Mouse (Mus musculus) testis, adult 2 months (tissue): ENCODE measurements around the gene Pde11a. TPM values are rescaled to one million over a fixed set of nuclear protein-coding genes. Genes with fewer than 3 reads are reported as not detected.

Source experiments
- H3K27ac ChIP-seq: fragments of 200-500 bp; 2 replicates; pipeline ENCODE4 v1.5.1; 2012; ENCODE audit warnings: low read depth, low read length; ENCODE audit not compliant: control insufficient read depth, insufficient read depth
- H3K27me3 ChIP-seq: fragments of 200-500 bp; 2 replicates; pipeline ENCODE4 v1.6.1; 2012; ENCODE audit warnings: mild to moderate bottlenecking, low read length, moderate library complexity; ENCODE audit not compliant: control insufficient read depth, insufficient read depth
- H3K36me3 ChIP-seq: fragments of 200-500 bp; 2 replicates; pipeline ENCODE4 v1.6.1; 2012; ENCODE audit warnings: mild to moderate bottlenecking, low read length; ENCODE audit not compliant: control insufficient read depth, insufficient read depth
- H3K4me1 ChIP-seq: fragments of 200-500 bp; 2 replicates; pipeline ENCODE4 v1.6.1; 2012; ENCODE audit warnings: low read length; ENCODE audit not compliant: control insufficient read depth, insufficient read depth
- H3K4me3 ChIP-seq: fragments of 200-500 bp; 2 replicates; pipeline ENCODE4 v1.5.1; 2012; ENCODE audit warnings: low read depth, mild to moderate bottlenecking, low read length, moderate library complexity, mixed read lengths; ENCODE audit not compliant: control insufficient read depth
- CTCF ChIP-seq: fragments of 200-500 bp; IDR thresholded peaks from 2 replicates; pipeline ENCODE4 v1.5.1; 2012; ENCODE audit warnings: low read depth, mild to moderate bottlenecking, inconsistent platforms, low read length, moderate library complexity; ENCODE audit not compliant: control insufficient read depth, insufficient read depth, insufficient replicate concordance
- POLR2A ChIP-seq: fragments of 200-500 bp; IDR thresholded peaks from 2 replicates; pipeline ENCODE4 v1.6.1; 2012; ENCODE audit warnings: low read depth, mild to moderate bottlenecking, inconsistent platforms, low read length, moderate library complexity; ENCODE audit not compliant: control insufficient read depth
- polyA plus RNA-seq: library from polyadenylated mRNA; depleted of rRNA; stranded (reverse); fragments of >200 nt; gene quantifications from 2 replicates; pipeline ENCODE4 v1.2.3, GENCODE M21; 2012

The Pde11a gene
- polyA plus RNA-seq, 1 experiment, result 0.53 TPM

DNA sequence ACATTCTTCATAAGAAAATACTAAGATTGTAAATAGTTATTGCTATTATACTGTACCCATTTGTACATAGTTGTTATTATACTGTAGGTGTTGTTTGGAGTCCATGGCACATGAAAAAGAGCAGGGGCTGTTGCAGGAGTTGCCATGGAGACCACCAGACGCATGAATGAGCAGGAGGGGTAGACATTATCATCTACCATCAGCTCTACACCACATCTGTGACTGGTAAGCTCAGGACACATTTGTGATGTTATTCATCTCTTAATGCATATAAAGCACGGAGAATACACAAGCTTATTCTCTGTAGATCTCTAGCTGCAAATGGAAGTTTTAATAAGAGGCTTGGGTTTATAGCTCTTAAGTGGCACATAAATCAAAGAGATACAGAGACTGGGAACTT is 179.6 kb downstream of the Pde11a start:
- no peak for TF ChIP-seq POLR2A
- no peak for TF ChIP-seq CTCF
- Histone ChIP-seq H3K4me1 (no peaks in the 10 kb centered on the region), H3K36me3 (no peaks in the 10 kb centered on the region), H3K27ac (no peak overlapping the region), H3K4me3 (no peak overlapping the region), H3K27me3 (no peaks in the 10 kb centered on the region)

DNA sequence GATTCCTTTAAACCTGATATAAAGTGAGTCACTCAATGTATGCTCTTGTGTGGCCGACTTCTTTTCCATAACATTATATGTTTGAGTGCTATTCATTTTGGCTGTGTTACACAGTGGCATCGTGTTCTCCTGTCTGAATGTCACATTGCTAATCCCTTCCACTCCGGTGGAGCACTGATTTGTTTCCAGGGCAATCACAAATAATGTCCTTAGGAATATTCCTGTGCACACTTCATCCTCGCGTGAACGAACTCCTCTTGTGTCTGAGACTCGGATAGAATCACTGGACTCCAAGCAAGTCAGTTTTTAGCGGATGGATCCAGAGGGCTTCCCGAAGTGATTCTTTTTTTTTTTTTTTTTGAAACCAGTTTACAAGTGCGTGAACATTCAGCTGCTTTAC is 197.4 kb downstream of the Pde11a start:
- TF ChIP-seq CTCF (no peak), POLR2A (no peak)
- no peak overlapping the region for H3K4me3 ChIP-seq
- H3K27ac ChIP-seq, result no peak overlapping the region
- no peaks in the 10 kb centered on the region for H3K27me3 ChIP-seq
- H3K36me3 ChIP-seq, result no peaks in the 10 kb centered on the region
- no peaks in the 10 kb centered on the region for H3K4me1 ChIP-seq

DNA sequence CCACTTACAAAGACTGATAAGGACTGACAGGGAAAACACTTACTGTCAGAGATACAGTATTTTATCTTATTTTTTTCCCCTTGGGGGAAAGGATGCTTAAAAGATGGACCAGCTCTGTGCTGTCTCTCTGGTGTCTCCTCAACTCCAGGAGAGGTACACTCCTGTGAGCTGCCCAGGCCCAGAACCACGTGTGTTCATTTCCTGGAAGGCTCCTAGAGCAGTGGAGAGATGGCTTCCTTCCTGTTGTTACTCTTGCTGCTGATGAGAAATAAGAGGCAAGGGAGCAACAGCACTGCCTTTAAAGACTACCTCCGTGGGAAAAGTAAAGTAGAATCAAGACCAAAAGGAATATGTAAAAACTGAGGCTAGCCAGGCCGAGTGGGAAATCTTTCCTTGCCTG is 205.6 kb downstream of the Pde11a start:
- no peak overlapping the region for H3K27ac ChIP-seq
- TF ChIP-seq POLR2A, result no peak
- TF ChIP-seq CTCF, result no peak
- no peaks in the 10 kb centered on the region for H3K4me1 ChIP-seq
- H3K27me3 ChIP-seq, result no peaks in the 10 kb centered on the region
- no peaks in the 10 kb centered on the region for H3K36me3 ChIP-seq
- no peak overlapping the region for H3K4me3 ChIP-seq

DNA sequence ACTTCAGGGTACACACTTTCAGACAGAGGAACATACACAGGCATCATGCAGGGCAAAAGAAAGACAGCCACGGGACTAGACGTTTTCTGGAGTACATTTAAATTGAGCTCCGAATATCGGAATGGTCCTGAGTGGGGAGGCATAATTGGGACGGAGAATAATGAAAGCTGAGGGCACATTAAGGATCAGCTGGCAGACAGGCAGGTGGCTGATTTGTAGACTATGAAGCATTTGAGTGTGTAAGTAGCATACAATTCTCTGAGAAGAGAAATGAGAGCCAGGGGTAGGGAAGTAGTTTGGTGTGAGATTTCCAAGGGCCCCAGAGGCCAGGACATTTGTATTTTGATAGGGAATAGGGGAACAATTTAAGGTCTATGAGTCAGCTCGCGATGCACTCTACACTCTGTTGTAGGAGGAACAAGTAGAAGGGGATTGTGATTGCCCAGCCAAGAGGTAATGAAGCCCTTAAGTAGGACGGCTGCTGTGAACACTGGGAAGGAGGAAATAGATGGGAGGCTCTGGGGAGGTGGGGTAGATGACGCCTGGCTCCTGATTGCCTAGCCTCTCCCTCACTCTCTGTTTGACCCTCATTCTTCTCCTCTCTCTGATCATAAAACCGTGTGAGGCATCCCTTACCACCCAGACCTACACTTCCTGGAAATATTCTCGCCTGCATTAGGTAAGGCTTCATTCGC is 208.5 kb downstream of the Pde11a start:
- H3K27me3 ChIP-seq, result no peaks in the 10 kb centered on the region
- TF ChIP-seq POLR2A (no peak), CTCF (no peak)
- H3K27ac ChIP-seq, result no peak overlapping the region
- H3K4me3 ChIP-seq, result no peak overlapping the region
- no peaks in the 10 kb centered on the region for H3K4me1 ChIP-seq
- H3K36me3 ChIP-seq, result no peaks in the 10 kb centered on the region

DNA sequence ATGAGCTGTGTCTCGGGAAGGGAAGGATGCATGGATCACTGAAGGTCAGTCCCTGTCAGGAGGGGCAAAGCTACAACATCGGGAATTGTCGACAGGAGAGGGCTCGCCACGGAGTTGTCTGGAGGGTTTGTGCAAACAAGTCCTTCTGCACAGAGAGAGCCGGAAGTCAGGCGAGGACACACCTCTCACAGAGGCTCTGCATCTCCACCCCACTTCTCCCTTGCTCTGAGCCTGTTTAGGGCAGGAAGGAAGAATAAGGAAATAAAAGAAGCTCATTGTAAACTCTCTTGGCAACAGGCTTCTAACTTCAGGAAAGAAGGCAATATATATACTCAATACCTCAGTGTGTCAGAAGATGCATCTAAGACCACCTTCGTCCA is 209.5 kb downstream of the Pde11a start:
- no peaks in the 10 kb centered on the region for H3K4me1 ChIP-seq
- H3K27me3 ChIP-seq, result no peaks in the 10 kb centered on the region
- H3K36me3 ChIP-seq, result no peaks in the 10 kb centered on the region
- TF ChIP-seq POLR2A (no peak), CTCF (no peak)
- no peak overlapping the region for H3K4me3 ChIP-seq
- no peak overlapping the region for H3K27ac ChIP-seq

DNA sequence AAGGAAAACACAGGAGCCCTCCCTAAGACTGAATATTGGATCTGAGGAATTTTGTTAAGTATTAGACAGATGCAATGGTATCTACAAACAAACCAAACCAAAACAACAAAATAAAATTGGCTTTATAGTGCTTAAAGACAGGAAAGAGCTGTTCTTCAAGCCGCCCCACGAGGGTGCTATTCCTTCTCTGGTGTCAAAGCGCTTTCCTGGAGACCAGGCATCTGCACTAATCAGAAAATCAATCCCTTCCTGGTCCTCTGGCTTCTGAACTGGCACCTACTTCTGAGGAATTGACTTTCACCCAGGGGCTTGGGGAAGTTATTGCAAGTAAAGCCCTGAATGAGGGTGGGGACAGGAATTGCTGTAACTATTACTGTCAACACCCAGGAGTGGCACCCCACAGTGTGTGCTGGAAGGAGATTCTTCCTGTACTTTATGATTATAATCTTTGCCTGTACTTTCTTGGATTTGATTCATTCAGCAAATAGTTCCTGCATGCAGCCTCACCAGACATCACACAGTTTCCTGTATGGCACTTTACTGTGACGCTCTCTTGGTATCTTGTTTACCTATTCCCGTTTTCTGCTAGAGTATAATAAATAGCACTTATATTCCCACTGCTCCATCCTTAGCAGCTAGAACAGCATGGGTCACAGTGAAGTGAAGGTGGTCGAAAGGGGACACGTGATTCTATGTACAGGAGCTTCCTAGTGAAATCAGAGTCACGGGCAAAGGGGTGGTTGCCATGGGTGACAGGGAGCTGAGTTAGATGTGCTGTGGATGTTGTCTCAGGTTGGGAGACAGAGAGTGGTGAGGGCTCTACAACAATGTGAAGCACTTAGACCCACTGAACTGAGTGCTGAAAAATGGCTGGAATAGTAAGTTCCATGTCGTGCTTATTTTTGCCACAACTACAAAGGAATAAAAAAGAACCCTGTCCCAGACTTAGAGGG is 210.2 kb downstream of the Pde11a start:
- no peak overlapping the region for H3K4me3 ChIP-seq
- H3K27ac ChIP-seq, result no peak overlapping the region
- TF ChIP-seq POLR2A, result no peak
- TF ChIP-seq CTCF, result no peak

DNA sequence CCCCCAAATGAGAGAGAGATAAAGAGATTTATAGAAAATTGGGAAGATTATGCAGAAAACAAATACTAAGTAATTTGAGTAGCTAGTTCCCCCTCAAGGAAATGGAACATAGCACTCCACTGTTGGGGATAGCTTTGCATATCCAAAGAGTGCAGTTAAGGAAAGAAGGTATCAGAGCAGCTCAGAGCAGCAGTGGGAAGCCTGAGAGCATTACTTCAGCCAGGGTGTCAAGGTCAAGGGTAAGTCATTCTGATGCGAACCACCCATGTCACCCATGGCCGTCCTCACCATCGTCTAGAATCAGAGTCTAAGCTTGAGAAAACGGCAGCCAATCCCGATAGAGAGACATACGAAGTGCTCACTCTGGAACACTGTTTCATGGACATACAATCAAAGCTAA is 211.9 kb downstream of the Pde11a start:
- TF ChIP-seq CTCF, result no peak
- TF ChIP-seq POLR2A, result no peak
- Histone ChIP-seq H3K27me3 (no peaks in the 10 kb centered on the region), H3K4me3 (no peak overlapping the region), H3K27ac (no peak overlapping the region), H3K4me1 (no peaks in the 10 kb centered on the region), H3K36me3 (no peaks in the 10 kb centered on the region)

More for the DNA sequence above, 210.2 kb downstream of the Pde11a start:
- Histone ChIP-seq H3K4me1 (no peaks in the 10 kb centered on the region), H3K36me3 (no peaks in the 10 kb centered on the region), H3K27me3 (no peaks in the 10 kb centered on the region)
